Mouse (Mus musculus) limb, embryonic 13.5 days (tissue): ENCODE measurements around the gene Tmigd3. TPM values are rescaled to one million over a fixed set of nuclear protein-coding genes. Genes with fewer than 3 reads are reported as not detected.

Experiments used
- ATAC-seq: fragments of 200-750 bp; cut with Nextera tagmentation; 2 replicates; pipeline ENCODE4 v1.8.0; 2017; ENCODE audit warnings: low read depth, moderate number of reproducible peaks, moderate TSS enrichment; ENCODE audit not compliant: low FRiP score
- H3K27ac ChIP-seq: fragments of 300-500 bp; sonication (generic); 2 replicates; pipeline ENCODE4 v1.5.1; 2015; ENCODE audit warnings: inconsistent platforms, mild to moderate bottlenecking, moderate library complexity
- H3K27me3 ChIP-seq: fragments of 300-500 bp; sonication (generic); 2 replicates; pipeline ENCODE4 v1.6.1; 2015; ENCODE audit warnings: mild to moderate bottlenecking, inconsistent platforms
- H3K36me3 ChIP-seq: fragments of 300-500 bp; sonication (generic); 2 replicates; pipeline ENCODE4 v1.6.1; 2015; ENCODE audit warnings: inconsistent platforms, mild to moderate bottlenecking, moderate library complexity
- H3K4me1 ChIP-seq: fragments of 300-500 bp; sonication (generic); 2 replicates; pipeline ENCODE4 v1.6.1; 2015; ENCODE audit warnings: inconsistent platforms
- H3K4me2 ChIP-seq: fragments of 300-500 bp; sonication (generic); replicated peaks from 2 replicates; pipeline ENCODE4 v1.6.1; 2015; ENCODE audit warnings: inconsistent platforms, mild to moderate bottlenecking, moderate library complexity
- H3K4me3 ChIP-seq: fragments of 300-500 bp; sonication (generic); 2 replicates; pipeline ENCODE4 v1.5.1; 2015; ENCODE audit warnings: moderate library complexity, mild to moderate bottlenecking, inconsistent platforms
- H3K9ac ChIP-seq: fragments of 300-500 bp; sonication (generic); 2 replicates; pipeline ENCODE4 v1.6.1; 2015; ENCODE audit warnings: mild to moderate bottlenecking, inconsistent platforms
- H3K9me3 ChIP-seq: fragments of 300-500 bp; sonication (generic); 2 replicates; pipeline ENCODE4 v1.6.1; 2016; ENCODE audit warnings: inconsistent platforms
- WGBS: fragments of 180-500 bp; shearing (Covaris S2); methylation state at CpG from one replicate; pipeline ENCODE4 v1.1.7; 2015; 5-methylcytosine and 5-hydroxymethylcytosine counted together
- polyA plus RNA-seq: library from polyadenylated mRNA; unstranded; fragments of >200 nt; fragmentation: Nextera tagmentation; extraction: Ambion mirVana; gene quantifications from 2 replicates; pipeline ENCODE4 v1.2.1, GENCODE M21; 2015

The Tmigd3 gene
- polyA plus RNA-seq, 1 experiment from 2014 or later, result not detected

DNA sequence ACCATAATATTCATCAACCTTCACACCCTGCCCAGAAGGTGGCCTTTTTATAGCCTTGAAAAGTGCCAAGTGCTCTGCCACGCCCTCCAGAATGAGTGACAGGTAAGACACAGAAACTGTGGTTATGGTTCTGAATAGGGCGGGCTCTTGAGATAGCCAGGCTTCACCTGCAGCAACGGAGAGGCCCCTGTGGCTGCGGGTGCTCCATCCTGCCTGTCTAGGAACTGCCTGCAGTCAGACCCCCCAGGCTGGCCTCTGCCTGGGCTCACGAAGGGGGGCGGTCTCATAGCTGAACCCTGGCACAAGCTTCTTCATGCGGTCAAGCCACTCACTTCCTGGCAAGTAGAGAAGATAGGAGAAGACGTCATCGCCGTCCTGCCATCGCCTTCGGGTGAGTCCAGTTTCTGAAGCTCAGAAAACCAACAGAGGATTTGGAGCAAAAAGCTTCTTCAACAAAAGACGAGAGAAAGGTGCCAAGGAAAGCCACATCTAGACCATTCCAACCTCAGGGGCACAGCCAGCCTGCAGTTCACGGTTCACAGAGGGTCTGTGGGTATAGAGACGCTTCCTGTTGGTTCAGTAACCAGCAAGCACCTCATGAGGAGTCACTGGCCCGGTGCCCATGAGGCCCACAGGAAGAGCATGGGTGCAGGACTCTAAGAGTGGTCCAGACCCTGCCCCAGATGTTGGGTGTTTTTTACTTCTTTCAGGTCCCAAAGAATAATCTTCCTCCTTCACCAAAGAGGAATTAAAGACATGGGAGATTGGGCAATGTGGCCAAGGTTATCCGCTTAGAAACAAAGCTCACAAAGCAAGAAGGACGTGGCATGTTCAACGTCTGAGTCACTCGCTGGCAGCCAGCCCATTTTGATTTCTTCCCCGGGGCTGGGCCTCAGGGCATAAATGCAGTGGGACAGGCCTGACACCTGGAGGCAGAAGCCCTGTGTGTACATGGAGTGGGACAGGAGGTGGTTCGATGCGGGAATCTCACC lies 24.2 kb downstream of the Tmigd3 start:
- Histone ChIP-seq H3K9me3 (no peaks in the 10 kb centered on the region), H3K27ac (no peak overlapping the region; the same call in 1 of the 2 replicates), H3K36me3 (no peaks in the 10 kb centered on the region), H3K4me1 (peaks cover 39% of the 10 kb centered on the region), H3K4me2 (no peak overlapping the region), H3K4me3 (no peak overlapping the region), H3K9ac (no peak overlapping the region), H3K27me3 (no peaks in the 10 kb centered on the region)
- ATAC-seq, result 0 out of 2 replicates have a peak, but pooled peaks have one; percentile 34
- 70% methylated on average over 23 of the region's 23 CpGs for WGBS

DNA sequence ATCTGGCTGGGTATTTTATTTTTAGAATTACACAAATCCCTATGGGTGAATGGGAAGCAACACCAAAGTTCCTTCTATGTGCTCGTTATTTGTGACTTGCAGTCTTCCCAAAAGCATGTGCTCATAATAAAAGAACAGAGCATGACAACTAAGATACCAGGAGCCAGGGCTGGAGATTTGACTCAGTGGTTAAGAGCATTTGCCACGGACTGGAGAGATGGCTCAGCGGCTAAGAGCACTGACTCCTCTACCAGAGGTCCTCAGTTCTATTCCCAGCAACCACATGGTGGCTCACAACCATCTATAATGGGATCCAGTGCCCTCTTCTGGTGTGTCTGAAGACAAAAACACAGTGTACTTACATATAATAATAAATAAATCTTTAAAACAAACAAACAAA lies 26.1 kb downstream of the Tmigd3 start:
- Histone ChIP-seq H3K9ac (no peak overlapping the region), H3K4me1 (peaks cover 39% of the 10 kb centered on the region), H3K36me3 (no peaks in the 10 kb centered on the region), H3K4me3 (no peak overlapping the region), H3K27ac (no peak overlapping the region), H3K4me2 (no peak overlapping the region), H3K27me3 (no peaks in the 10 kb centered on the region), H3K9me3 (no peaks in the 10 kb centered on the region)
- WGBS, result 80% methylated on average over 3 of the region's 3 CpGs
- ATAC-seq, result no peak

DNA sequence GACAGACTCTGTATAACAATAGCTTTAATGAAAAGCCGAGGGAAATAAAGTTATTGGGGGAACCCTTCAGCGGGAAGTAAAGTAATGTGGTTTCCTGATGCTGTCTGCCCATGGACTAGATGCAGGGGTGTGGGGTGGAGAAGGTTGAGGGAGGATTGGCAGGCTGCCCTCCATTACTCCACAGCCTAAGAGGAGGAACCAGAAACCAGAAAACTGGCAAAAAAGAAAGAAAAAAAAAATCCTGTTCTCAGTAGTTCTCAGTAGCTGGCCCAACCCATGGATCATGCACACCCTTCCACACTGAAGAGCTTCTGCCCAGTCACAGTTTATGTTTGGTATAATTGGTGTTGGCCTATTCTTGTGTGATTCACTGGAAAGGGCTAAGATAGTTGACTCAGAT lies 27.6 kb downstream of the Tmigd3 start:
- WGBS, result 60% methylated on average over 2 of the region's 2 CpGs
- no peak overlapping the region for H3K9ac ChIP-seq

DNA sequence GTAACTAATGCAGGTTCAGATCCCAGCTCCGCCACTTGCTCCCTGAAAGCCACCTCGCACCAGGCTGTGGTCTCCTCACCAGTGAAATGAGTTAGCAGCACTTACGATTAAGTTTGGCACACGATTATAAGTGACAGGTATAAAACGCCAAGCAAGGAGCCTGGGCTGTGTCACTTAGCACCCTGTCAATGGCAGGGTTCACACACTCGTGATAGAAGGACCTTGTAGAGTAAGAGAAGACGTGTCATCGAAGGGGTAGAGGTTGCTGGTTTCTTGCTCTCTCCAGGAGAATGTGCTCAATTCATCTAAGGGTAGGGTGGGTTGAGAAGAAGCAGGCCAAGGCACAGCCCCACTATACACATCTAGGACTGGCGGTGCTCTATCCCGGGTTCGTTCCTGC lies 28.2 kb downstream of the Tmigd3 start:
- Histone ChIP-seq H3K9ac (no peak overlapping the region), H3K4me3 (no peak overlapping the region), H3K4me1 (peaks cover 21% of the 10 kb centered on the region), H3K27me3 (no peaks in the 10 kb centered on the region), H3K27ac (no peak overlapping the region), H3K9me3 (no peaks in the 10 kb centered on the region), H3K36me3 (no peaks in the 10 kb centered on the region), H3K4me2 (no peak overlapping the region)
- 80% methylated on average over 11 of the region's 11 CpGs for WGBS
- no peak for ATAC-seq

More for the DNA sequence above, 27.6 kb downstream of the Tmigd3 start:
- Histone ChIP-seq H3K36me3 (no peaks in the 10 kb centered on the region), H3K4me1 (peaks cover 27% of the 10 kb centered on the region), H3K27me3 (no peaks in the 10 kb centered on the region), H3K4me3 (no peak overlapping the region), H3K4me2 (no peak overlapping the region), H3K9me3 (no peaks in the 10 kb centered on the region), H3K27ac (no peak overlapping the region)
- no peak for ATAC-seq

DNA sequence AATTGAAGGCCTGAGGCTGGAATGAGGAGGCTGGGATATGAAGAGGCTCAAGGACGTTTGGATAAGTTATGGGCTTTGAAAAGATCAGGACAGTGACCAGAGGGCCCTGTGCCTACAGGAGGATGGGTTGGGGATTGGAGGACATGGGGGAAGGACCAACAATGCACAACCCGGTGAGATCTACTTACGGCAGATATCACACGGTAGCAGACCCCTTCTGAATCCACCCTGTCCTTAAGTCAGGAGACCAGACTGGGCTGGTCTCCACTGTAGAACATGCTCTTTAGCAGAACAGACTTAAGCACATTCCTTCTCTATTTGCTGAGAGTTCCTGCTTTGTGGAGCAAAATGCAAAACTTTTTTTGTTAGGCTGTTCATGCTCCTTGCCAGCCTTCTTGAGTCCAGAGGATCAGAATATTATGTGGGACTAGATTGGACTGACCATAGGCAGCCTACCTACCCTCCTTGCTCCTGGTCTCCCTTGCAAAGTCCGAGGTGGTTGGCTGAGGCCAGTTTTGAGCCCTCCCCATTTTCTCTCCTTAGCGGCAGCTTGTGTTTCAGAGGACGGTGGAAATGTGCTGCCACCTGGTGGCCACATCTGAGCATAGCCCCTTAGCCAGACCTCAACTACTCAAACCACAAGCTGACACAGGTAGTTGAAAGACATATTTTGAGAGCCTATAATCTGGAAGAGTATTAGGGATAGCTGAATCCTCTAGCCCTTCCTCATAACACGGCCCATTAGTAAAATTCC lies 28.9 kb downstream of the Tmigd3 start:
- peak; percentile 69 for ATAC-seq
- 41% methylated on average over 8 of the region's 8 CpGs for WGBS

DNA sequence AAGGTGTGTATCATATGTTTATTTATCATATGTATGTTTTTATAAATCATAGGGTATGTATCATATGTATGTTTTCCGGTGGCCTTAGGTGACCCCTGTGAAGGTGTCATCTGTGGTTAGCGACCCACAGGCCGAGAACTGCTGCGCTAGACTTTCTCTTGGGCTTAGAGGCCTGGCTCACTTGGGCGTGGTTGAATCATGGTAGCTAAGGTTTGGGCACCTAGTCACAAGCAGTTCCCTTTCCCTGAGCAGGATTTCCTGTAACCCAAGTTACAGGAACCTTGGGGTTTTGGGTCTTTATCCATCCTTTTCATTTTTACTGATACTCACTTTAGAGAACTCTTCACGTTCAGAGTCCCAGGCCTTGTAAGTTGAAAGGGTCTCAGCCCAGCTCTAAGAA lies 29.6 kb downstream of the Tmigd3 start:
- Histone ChIP-seq H3K4me1 (peaks cover 7% of the 10 kb centered on the region), H3K36me3 (no peaks in the 10 kb centered on the region), H3K27ac (no peak overlapping the region), H3K9me3 (no peaks in the 10 kb centered on the region), H3K27me3 (no peaks in the 10 kb centered on the region), H3K4me3 (no peak overlapping the region), H3K4me2 (no peak overlapping the region), H3K9ac (no peak overlapping the region)
- 77% methylated on average over 6 of the region's 6 CpGs for WGBS
- no peak for ATAC-seq

More for the DNA sequence above, 28.9 kb downstream of the Tmigd3 start:
- Histone ChIP-seq H3K9ac (no peak overlapping the region), H3K4me2 (0 out of 2 replicates have a peak overlapping the region, but pooled peaks have one; percentile 9), H3K36me3 (no peaks in the 10 kb centered on the region), H3K4me1 (peaks cover 14% of the 10 kb centered on the region), H3K27me3 (no peaks in the 10 kb centered on the region), H3K4me3 (no peak overlapping the region), H3K9me3 (no peaks in the 10 kb centered on the region), H3K27ac (no peak overlapping the region)

DNA sequence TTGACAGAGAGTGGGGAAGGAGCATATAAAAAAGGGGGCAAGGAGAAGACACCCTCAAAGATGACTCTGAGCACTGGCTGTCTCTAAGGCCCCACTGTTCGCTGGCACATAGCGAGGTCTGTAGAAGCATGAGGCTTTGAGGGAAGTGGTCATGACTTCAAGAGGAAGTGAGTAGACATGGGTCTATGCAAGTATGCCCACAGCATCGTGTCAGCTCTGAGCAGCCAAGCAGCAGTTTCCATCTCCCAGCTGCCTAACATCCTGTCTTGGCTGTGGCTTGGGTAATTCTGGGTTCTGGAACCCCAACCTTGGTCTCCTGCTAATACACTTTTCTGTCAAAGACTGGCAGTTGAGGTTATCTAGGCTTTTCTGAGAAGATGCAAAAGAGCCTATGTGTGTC lies 30.0 kb downstream of the Tmigd3 start:
- H3K9ac ChIP-seq, result no peak overlapping the region
- no peak for ATAC-seq
- H3K27me3 ChIP-seq, result no peaks in the 10 kb centered on the region
- no peak overlapping the region for H3K27ac ChIP-seq
- H3K4me2 ChIP-seq, result no peak overlapping the region
- H3K9me3 ChIP-seq, result no peaks in the 10 kb centered on the region
- 0 out of 2 replicates have a peak, but pooled peaks cover 5% of the 10 kb centered on the region for H3K4me1 ChIP-seq
- H3K4me3 ChIP-seq, result no peak overlapping the region
- 83% methylated on average over 3 of the region's 3 CpGs for WGBS
- no peaks in the 10 kb centered on the region for H3K36me3 ChIP-seq

DNA sequence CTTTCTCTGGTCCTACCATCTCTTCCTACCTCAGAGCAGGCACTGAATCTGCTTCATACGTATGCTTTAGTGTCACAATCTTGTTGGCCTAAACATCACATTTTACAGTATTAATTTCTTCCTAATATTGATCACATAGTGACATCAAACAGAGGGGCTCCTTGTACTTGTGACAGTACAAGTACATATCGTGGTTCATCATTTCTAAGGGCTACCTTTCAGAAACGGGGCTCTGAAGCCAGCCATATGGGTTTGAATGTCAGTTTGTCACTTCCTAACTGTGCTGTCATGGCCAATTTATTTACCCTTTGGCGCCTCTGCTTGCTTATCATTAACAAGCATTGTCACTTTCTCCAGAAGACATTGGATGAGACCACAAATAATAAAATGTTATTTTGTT lies 30.8 kb downstream of the Tmigd3 start:
- WGBS, result 77% methylated on average over 4 of the region's 4 CpGs
- H3K27ac ChIP-seq, result no peak overlapping the region
- no peak overlapping the region for H3K9ac ChIP-seq
- no peaks in the 10 kb centered on the region for H3K27me3 ChIP-seq
- no peaks in the 10 kb centered on the region for H3K9me3 ChIP-seq
- no peaks in the 10 kb centered on the region for H3K36me3 ChIP-seq
- no peak for ATAC-seq
- H3K4me1 ChIP-seq, result 0 out of 2 replicates have a peak, but pooled peaks cover 5% of the 10 kb centered on the region
- no peak overlapping the region for H3K4me3 ChIP-seq
- no peak overlapping the region for H3K4me2 ChIP-seq

DNA sequence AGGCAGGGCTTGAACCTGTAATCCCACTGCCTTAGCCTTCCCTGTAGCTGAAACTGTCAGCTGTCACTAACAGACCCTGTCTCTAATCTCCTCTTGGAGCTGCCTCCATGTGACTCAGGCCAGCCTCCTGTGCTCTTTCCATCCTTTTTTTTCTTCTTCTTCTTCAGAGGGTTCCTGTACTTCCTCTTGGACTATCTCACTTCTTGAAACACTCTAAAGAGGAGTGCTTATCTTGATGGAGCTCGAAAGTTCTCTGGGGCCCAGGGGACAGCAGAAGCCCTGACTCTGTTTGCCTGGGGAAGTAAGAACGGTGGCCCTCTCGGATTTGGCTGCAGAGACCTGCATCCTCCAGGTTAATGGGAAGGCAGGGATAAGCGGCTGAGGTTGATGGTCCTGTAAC lies 33.5 kb downstream of the Tmigd3 start:
- no peak for ATAC-seq
- 71% methylated on average over 4 of the region's 4 CpGs for WGBS
- H3K27ac ChIP-seq, result no peak overlapping the region

DNA sequence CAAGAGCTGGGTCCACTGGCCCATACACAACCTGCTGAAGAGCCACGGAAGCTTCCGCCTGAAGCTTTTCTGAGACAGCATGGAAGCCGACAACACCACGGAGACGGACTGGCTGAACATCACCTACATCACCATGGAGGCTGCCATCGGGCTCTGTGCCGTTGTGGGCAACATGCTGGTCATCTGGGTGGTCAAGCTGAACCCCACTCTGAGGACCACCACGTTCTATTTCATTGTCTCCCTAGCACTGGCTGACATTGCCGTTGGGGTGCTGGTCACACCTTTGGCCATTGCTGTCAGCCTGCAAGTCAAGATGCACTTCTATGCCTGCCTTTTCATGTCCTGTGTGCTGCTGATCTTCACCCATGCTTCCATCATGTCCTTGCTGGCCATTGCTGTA lies 34.0 kb downstream of the Tmigd3 start:
- Histone ChIP-seq H3K4me3 (no peak overlapping the region), H3K9ac (no peak overlapping the region), H3K36me3 (no peaks in the 10 kb centered on the region), H3K4me2 (no peak overlapping the region), H3K27ac (no peak overlapping the region), H3K4me1 (0 out of 2 replicates have a peak, but pooled peaks cover under 1% of the 10 kb centered on the region), H3K9me3 (no peaks in the 10 kb centered on the region), H3K27me3 (no peaks in the 10 kb centered on the region)
- 93% methylated on average over 9 of the region's 9 CpGs for WGBS
- no peak for ATAC-seq

More for the DNA sequence above, 33.5 kb downstream of the Tmigd3 start:
- Histone ChIP-seq H3K4me3 (no peak overlapping the region), H3K9ac (no peak overlapping the region), H3K36me3 (no peaks in the 10 kb centered on the region), H3K27me3 (no peaks in the 10 kb centered on the region), H3K4me2 (no peak overlapping the region), H3K9me3 (no peaks in the 10 kb centered on the region), H3K4me1 (0 out of 2 replicates have a peak, but pooled peaks cover 5% of the 10 kb centered on the region)

DNA sequence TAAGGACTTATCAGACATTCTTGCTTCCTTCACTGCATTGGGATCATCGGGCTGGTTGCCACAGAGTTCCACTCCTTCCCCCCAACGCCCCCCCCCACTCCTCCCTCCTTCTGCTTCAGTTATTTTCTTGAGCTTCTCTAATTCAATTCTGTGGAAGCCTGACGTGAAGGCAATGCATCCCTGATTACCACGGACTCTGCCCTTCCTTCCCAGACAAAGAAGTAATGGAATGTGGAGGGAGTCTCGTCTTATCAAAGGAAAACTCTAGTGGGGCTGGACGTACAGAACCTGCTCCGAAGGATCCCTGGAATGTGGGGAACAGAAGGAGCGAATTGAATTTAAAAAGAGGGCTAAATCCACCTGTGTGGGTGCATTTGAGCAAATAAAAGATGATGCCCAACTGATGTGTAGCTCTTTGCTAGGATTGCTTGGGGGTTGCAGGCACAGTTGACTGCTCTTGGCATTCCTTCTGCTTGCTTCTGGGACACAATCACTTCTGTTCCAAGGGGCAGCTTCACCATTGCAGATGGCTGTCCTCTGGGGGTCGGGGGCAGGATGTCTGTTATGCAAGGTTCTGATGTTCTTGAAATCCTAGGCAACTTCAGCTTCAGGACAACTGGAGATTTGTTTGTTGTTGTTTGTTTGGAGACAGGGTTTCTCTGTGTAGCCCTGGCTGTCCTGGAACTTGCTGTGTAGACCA lies 37.4 kb downstream of the Tmigd3 start:
- ATAC-seq, result no peak
- Histone ChIP-seq H3K27me3 (no peaks in the 10 kb centered on the region), H3K4me1 (no peaks in the 10 kb centered on the region), H3K4me2 (no peak overlapping the region), H3K9me3 (no peaks in the 10 kb centered on the region), H3K27ac (no peak overlapping the region), H3K36me3 (no peaks in the 10 kb centered on the region), H3K4me3 (no peak overlapping the region), H3K9ac (no peak overlapping the region)
- 69% methylated on average over 9 of the region's 9 CpGs for WGBS
